Mouse (Mus musculus) heart, postnatal 0 days (tissue): Measurements from ENCODE around the gene Dnajb8. TPM values are rescaled to one million over a fixed set of nuclear protein-coding genes. Genes with fewer than 3 reads are reported as not detected.

Experiments
- ATAC-seq: fragments of 200-750 bp; cut with Nextera tagmentation; 2 replicates; pipeline ENCODE4 v1.8.0; 2017; ENCODE audit warnings: low read depth, moderate number of reproducible peaks, moderate library complexity; ENCODE audit not compliant: insufficient read depth
- DNase-seq: peaks from one replicate; pipeline ENCODE4 v3.0.0-alpha.2; 2016; ENCODE audit warnings: low spot score
- H3K27ac ChIP-seq: fragments of 300-500 bp; sonication (generic); 2 replicates; pipeline ENCODE4 v1.5.1; 2014; ENCODE audit warnings: low read depth, mild to moderate bottlenecking
- H3K27me3 ChIP-seq: fragments of 300-500 bp; sonication (generic); 2 replicates; pipeline ENCODE4 v1.6.1; 2014; ENCODE audit warnings: low read length, mixed read lengths; ENCODE audit not compliant: control insufficient read depth, insufficient read depth
- H3K36me3 ChIP-seq: fragments of 300-500 bp; sonication (generic); replicated peaks from 2 replicates; pipeline ENCODE4 v1.6.1; 2014; ENCODE audit warnings: low read length, mixed read lengths; ENCODE audit not compliant: control insufficient read depth, insufficient read depth
- H3K4me1 ChIP-seq: fragments of 300-500 bp; sonication (generic); 2 replicates; pipeline ENCODE4 v1.6.1; 2014; ENCODE audit warnings: antibody characterized with exemption; ENCODE audit not compliant: control insufficient read depth, insufficient read depth
- H3K4me2 ChIP-seq: fragments of 300-500 bp; sonication (generic); 2 replicates; pipeline ENCODE4 v1.6.1; 2014; ENCODE audit warnings: low read depth, mild to moderate bottlenecking, low read length, moderate library complexity
- H3K4me3 ChIP-seq: fragments of 300-500 bp; sonication (generic); 2 replicates; pipeline ENCODE4 v1.5.1; 2014; ENCODE audit warnings: low read depth, low read length
- H3K9ac ChIP-seq: fragments of 300-500 bp; sonication (generic); replicated peaks from 2 replicates; pipeline ENCODE4 v1.6.1; 2014; ENCODE audit warnings: low read depth, low read length, mixed read lengths
- H3K9me3 ChIP-seq: fragments of 300-500 bp; sonication (generic); replicated peaks from 2 replicates; pipeline ENCODE4 v1.6.1; 2016; ENCODE audit warnings: low read length; ENCODE audit not compliant: control insufficient read depth
- CTCF ChIP-seq: IDR thresholded peaks from 2 replicates; pipeline ENCODE4 v1.5.1; 2016; ENCODE audit warnings: antibody characterized with exemption, control low read depth, low read depth
- EP300 ChIP-seq: IDR thresholded peaks from 2 replicates; pipeline ENCODE4 v1.6.1; 2016; ENCODE audit warnings: antibody characterized with exemption, low read depth
- WGBS: fragments of 180-500 bp; shearing (Covaris S2); extraction: QIAGEN DNeasy Blood & Tissue Kit; methylation state at CpG from one replicate; pipeline ENCODE4 v1.1.7; 2014; 5-methylcytosine and 5-hydroxymethylcytosine counted together
- polyA plus RNA-seq: library from polyadenylated mRNA; unstranded; fragments of >200 nt; fragmentation: Nextera tagmentation; extraction: Ambion mirVana; gene quantifications from 2 replicates; pipeline ENCODE4 v1.2.1, GENCODE M21; 2015
- total RNA-seq: library from RNA; depleted of rRNA; stranded (reverse); fragments of >200 nt; gene quantifications from 2 replicates; pipeline ENCODE4 v1.2.3, GENCODE M21; 2014; ENCODE audit warnings: low replicate concordance

The Dnajb8 gene
- total and polyA plus RNA-seq, 2 experiments from 2014 or later, result not detected

DNA sequence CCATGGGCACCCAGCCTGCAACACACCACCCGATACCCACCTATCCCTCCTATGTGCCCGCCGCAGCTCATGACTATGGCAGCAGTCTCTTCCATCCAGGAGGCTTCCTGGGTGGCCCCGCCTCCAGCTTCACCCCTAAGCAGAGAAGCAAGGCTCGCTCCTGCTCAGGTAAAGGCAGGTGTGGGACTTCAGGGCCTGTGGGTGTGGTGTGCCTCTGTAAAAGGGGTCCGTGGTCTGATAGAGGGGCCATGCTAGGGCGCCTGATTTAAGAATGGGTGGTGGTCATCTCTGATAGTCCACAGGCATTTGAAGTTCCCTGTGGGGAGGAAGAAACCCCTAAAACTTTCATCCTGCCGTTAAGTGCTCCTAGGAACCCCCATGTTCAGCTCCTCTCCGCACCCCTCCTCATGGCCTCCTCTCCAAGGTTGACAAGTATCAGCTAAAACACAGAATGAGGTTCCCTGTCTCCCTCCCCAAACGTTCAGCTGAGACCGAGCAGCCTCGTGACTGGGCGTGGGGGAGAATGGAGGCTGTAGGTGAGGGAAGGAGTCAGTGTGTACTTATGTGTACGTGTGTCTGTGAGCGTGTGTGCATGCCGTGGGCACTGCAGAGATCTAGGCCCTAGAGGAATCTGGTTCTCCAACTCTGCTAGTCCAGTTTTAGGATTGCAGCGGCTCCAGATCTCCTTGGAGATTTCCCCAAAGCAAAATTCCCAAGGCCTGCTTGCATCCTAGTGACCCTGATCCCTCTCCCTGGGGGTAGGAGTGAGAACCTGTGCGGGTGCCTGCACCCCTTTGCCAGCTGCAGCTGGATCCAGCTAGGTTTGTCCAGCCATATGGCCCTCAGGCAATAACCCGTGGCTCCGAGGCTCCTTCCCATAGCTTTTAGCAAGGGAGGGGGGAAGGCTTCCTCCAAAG, 21.1 kb upstream of the Dnajb8 start:
- Histone ChIP-seq H3K27ac (no peak overlapping the region), H3K36me3 (no peaks in the 10 kb centered on the region), H3K27me3 (peaks cover 99% of the 10 kb centered on the region), H3K9me3 (no peaks in the 10 kb centered on the region), H3K4me2 (peak overlapping the region; percentile 64), H3K4me3 (peak overlapping the region; percentile 53), H3K4me1 (no peaks in the 10 kb centered on the region), H3K9ac (no peak overlapping the region)
- no peak for DNase-seq
- TF ChIP-seq EP300, result no peak
- no peak for TF ChIP-seq CTCF
- 40% methylated on average over 20 of the region's 20 CpGs for WGBS
- ATAC-seq, result no peak

- ATAC-seq (no peak), DNase-seq (no peak)
- H3K27ac ChIP-seq, result peak overlapping the region; percentile 47
- 27% methylated on average over 15 of the region's 15 CpGs for WGBS
- no peak overlapping the region for H3K9ac ChIP-seq
- H3K4me3 ChIP-seq, result no peak overlapping the region
- no peaks in the 10 kb centered on the region for H3K4me1 ChIP-seq
- H3K4me2 ChIP-seq, result peak overlapping the region; percentile 64
- TF ChIP-seq CTCF, result no peak
- TF ChIP-seq EP300, result no peak
- no peaks in the 10 kb centered on the region for H3K36me3 ChIP-seq
- H3K27me3 ChIP-seq, result peaks cover 94% of the 10 kb centered on the region
- H3K9me3 ChIP-seq, result no peaks in the 10 kb centered on the region
These were observed 20.0 kb upstream of the Dnajb8 start for GRCm38 (mm10) chr6:88201926-88202700.

- ATAC-seq (peak; percentile 71), DNase-seq (peak; percentile 66)
- Histone ChIP-seq H3K4me3 (peak overlapping the region; percentile 3; the same call in 1 of the 2 replicates), H3K9me3 (no peaks in the 10 kb centered on the region), H3K4me1 (no peaks in the 10 kb centered on the region), H3K9ac (no peak overlapping the region), H3K27me3 (peaks cover 91% of the 10 kb centered on the region), H3K4me2 (peak overlapping the region; percentile 39), H3K36me3 (no peaks in the 10 kb centered on the region), H3K27ac (peak overlapping the region; percentile 77)
- 6% methylated on average over 24 of the region's 24 CpGs for WGBS
- peak; percentile 82; the same call in 1 of the 2 replicates for TF ChIP-seq EP300
- TF ChIP-seq CTCF, result no peak
These were observed 19.0 kb upstream of the Dnajb8 start for GRCm38 (mm10) chr6:88202921-88203690.

DNA sequence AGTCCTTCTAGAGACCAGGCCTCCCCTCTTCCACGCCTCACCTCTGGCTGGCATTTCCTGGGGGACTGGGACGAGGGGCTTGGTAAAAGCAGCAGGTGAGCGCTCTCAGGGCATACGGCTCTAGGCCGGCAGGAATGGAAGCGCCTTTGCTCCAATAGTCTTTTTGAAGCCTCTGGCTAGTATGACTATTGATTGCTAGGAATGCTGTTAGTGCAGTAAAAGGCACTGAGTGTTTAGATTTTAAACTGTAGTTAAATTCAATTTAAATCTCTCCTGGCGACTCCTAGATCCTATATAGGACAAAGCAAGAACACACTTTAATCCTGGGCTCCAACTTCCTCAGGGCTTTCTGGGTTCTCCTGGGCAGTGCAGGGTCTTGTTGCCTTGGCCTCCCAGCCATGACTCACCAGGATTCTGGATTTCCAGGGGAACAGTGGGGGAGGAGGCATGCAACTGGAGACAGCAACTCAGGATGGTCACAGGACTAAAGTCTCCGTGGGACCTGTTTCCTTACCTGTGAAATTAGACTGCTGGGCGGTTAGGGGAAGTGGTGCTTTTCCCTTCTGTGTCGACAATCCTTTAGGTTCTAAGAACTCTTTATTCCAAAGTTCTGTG, 18.2 kb upstream of the Dnajb8 start:
- Histone ChIP-seq H3K27ac (peak overlapping the region; percentile 77), H3K4me1 (no peaks in the 10 kb centered on the region), H3K4me2 (peak overlapping the region; percentile 39), H3K36me3 (no peaks in the 10 kb centered on the region), H3K4me3 (peak overlapping the region; percentile 3; the same call in 1 of the 2 replicates), H3K9ac (no peak overlapping the region), H3K9me3 (no peaks in the 10 kb centered on the region), H3K27me3 (peaks cover 83% of the 10 kb centered on the region)
- DNase-seq, result no peak
- no peak for ATAC-seq
- 28% methylated on average over 9 of the region's 10 CpGs for WGBS
- TF ChIP-seq CTCF (no peak), EP300 (no peak)
